Mouse (Mus musculus) gastrocnemius, postnatal 25 days (tissue): Measurements from ENCODE around the gene Kcnb1. TPM values are rescaled to one million over a fixed set of nuclear protein-coding genes. Genes with fewer than 3 reads are reported as not detected.
"Not testable (repeated sequence)": the region's sequence is repeated elsewhere in the genome, so short reads cannot be mapped to it uniquely, and the experiment has no call there.

ENCODE experiments used
- DNase-seq: peaks from one replicate; pipeline ENCODE4 v3.0.0; 2022
- total RNA-seq, 2 experiments: library from RNA; stranded (reverse); gene quantifications; 1 replicate in 1 of 2; 2 replicates in 1 of 2; pipeline ENCODE4 v1.2.3; 2021

The Kcnb1 gene
- total RNA-seq, 2 experiments from 2014 or later = 22.1 to 27.4 TPM

GRCm38 (mm10) chr2:167204686-167205085, 14.7 kb upstream of the Kcnb1 start:
- not testable (repeated sequence) for DNase-seq

- no peak for DNase-seq
Observed at GRCm38 (mm10) chr2:167203505-167204166, 13.7 kb upstream of the Kcnb1 start.

DNA sequence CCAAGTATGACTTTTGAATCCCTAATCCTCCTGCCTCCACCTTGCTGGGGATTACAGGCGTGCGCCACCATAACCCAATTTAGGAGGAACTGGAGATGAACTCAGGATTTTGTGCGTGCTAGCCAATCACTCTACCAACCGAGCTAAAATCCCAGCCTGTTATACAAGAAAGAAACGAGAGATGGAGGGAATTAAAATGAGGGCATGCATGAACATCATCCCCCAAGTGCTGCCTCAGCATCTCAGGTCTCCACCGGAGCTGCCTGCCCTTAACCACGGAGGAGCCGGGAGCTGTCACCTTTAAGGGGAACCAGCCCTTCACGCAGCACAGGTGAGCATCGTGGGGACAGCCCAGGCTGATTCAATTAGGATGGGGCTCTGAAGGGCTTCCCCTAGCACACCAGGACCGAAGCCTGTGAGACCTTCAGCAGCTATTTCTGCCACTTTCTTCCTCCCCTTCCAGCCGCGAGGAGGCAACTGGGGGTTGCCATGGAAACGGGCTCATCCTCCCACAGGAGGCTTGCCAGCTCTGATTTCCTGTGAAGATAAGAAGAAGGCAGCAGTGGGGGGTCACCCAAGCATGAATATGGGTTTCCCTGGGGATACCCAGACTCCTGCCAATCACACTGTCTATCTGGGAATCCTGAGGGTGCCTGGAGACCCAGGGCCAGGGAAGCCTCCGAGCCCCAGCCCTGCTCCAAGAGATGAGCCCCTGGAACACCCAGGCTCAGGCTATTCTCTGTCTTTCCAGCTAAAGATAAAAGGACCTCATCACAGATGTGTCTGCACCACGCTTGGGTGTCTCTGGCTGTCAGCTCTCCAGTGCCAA, 11.7 kb upstream of the Kcnb1 start:
- no peak for DNase-seq

- DNase-seq = no peak
Observed at GRCm38 (mm10) chr2:167198660-167199427, 8.9 kb upstream of the Kcnb1 start.

- no peak for DNase-seq
Observed at GRCm38 (mm10) chr2:167193361-167193760, 3.4 kb upstream of the Kcnb1 start.

- DNase-seq = peak; percentile 45
Observed at GRCm38 (mm10) chr2:167189291-167190075, 472 bp downstream of the Kcnb1 start.

DNA sequence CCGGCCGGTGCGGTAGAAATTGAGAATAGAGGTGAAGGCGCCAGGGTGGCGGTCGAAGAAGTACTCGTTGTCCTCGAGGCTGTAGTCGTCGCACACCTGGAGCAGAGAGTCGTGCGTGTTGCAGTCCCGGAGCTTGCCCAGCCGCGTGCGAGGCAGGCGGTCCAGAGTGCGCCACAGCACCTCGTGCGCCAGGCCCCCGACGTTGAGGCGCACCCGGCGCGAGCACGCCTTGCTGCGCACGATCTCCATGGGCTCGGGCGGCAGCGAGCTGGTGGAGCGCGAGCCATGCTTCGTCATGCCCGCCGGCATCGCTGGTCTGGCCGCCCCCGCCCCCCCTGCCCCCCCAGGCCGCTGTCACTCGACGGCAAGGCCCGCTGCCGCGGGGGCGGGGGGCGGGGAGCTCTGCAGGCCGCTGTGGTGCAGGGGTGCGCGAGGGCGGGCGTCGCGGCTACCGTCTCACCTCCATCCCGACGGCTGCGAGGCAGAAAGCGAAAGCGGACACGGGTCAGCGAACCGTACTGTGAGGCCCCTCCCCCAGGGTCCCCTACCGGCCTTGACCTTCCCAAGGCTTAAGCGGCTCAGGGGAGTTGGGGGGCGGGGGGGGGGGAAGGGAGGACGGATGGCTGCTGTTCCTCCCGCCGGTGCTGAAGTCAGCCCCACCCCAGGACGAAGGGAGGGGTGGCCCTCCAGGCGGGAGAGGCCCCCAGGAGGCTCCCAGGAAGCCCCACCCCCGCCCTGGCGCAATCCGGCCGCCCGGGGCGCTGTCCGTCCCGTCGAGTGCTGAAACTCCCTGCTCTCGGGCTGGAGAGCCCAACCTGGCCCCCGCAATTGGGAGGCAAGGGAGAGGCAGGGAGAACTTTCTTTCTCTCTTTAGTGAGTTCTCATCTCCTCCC, 1.4 kb downstream of the Kcnb1 start:
- peak; percentile 83 for DNase-seq

DNA sequence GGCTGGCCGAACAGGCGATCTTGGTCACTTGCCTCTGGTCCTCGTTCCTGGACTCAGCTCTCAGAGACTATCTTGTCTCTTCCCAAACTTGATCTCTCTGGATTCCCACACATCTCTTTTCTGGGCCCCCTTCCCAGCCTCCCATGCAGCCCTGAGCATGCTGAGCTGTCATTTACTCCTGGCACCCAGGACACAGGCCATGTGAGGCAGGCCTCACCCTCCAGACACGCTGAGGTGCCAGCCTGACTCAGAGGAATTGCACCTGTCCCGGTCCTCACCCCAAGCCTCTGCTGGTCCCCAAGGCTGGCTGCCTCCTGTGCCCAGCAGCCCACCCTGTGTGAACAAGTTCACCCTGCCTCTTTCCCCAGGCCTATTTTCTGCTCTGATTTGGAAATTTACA, 2.8 kb downstream of the Kcnb1 start:
- DNase-seq = peak; percentile 74

DNA sequence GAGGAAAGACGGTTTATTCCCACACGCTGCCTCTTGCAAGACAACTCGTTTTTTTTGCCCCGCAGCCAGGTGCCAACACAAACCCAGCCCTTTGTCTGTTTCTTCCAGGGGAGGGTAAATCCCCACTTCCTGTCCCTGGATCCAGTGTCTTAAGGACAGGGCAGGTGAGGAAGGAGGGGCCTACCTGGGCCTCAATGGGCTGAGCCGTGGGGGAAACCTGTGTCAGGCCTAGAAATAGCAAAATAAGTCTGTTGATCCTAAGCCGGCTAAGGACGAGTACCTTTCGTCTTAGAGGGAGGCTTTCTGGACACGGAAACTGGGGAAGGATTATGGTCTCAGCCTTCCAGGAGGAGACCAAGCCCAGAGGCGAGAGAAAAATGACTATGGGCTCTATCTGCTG, 3.4 kb downstream of the Kcnb1 start:
- no peak for DNase-seq

DNA sequence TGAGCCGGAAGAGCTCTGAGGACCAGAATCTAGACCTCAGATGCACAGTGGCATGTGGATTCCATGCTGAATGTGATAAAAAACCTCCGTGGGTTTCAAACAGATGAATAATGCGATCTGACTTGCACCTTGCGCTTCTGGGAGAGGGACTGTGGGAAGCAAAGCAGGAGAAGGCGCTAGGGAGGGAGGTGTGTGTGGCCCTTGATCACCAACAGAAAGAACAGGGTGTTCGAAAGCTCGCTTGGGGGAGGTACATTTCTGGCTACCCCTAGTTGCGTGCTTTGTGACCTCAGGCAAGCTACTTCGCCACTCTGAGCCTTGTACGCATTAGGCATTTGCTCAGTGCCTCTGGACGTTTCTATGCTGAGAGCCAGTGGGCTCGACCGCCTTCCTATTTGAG, 4.0 kb downstream of the Kcnb1 start:
- no peak for DNase-seq

GRCm38 (mm10) chr2:167185432-167185831, 4.5 kb downstream of the Kcnb1 start:
- no peak for DNase-seq

GRCm38 (mm10) chr2:167181662-167182389, 8.1 kb downstream of the Kcnb1 start:
- DNase-seq = no peak

- DNase-seq = no peak
Observed at GRCm38 (mm10) chr2:167181096-167181495, 8.9 kb downstream of the Kcnb1 start.

GRCm38 (mm10) chr2:167179301-167179700, 10.7 kb downstream of the Kcnb1 start:
- no peak for DNase-seq

- no peak for DNase-seq
Observed at GRCm38 (mm10) chr2:167177231-167177641, 12.7 kb downstream of the Kcnb1 start.

DNA sequence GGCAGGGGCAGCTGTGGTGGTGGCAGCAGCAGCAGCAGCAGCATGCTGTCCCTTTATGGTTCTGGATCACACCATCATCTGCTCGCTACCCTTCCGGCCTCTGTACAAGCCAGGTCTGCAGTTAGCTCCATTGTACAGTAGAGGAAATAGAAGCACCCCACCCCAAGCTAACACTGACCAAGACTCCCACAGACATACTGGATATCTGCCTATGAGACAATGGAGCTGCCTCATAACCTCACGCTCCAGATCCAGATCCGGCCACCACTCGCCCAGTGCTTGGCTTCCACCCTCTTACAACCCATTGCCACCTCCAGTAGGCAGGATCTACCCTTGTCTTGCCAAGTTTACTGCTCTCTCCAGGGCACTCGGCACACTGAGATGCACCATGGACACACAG, 14.7 kb downstream of the Kcnb1 start:
- no peak for DNase-seq

GRCm38 (mm10) chr2:167173051-167173875, 16.7 kb downstream of the Kcnb1 start:
- DNase-seq = peak; percentile 72

- DNase-seq = peak; percentile 55
Observed at GRCm38 (mm10) chr2:167167515-167168212, 22.3 kb downstream of the Kcnb1 start.

GRCm38 (mm10) chr2:167163600-167163999, 26.4 kb downstream of the Kcnb1 start:
- no peak for DNase-seq
